Mouse (Mus musculus) monocyte, adult 5-6 weeks (primary cell): ENCODE results near the gene Slc13a4. TPM values are rescaled to one million over a fixed set of nuclear protein-coding genes. Genes with fewer than 3 reads are reported as not detected.

Experiments
- ATAC-seq: fragments of 153-309, 156-312 bp; replicated peaks from 2 replicates; pipeline ENCODE4 v1.8.0; 2017; ENCODE audit warnings: mild to moderate bottlenecking; ENCODE audit not compliant: low TSS enrichment, insufficient number of reproducible peaks, severe bottlenecking, poor library complexity, low FRiP score
- total RNA-seq: library from RNA; stranded (forward); fragments of 200-1000, 200-491, 200-594 nt; gene quantifications from 3 replicates; pipeline ENCODE4 v1.2.3, GENCODE M21; 2017

The Slc13a4 gene
- total RNA-seq = not detected in 3 replicates

GRCm38 (mm10) chr6:35308037-35308436 is at the start of gene Slc13a4:
Gene Slc13a4, minus strand, starts transcription at chr6:35308131.
- ATAC-seq = no peak

GRCm38 (mm10) chr6:35355320-35355719 is 47.4 kb upstream of the Slc13a4 start:
- ATAC-seq = no peak

- no peak for ATAC-seq
Observed at GRCm38 (mm10) chr6:35354622-35354998, 46.7 kb upstream of the Slc13a4 start.

GRCm38 (mm10) chr6:35353846-35354621 is 46.1 kb upstream of the Slc13a4 start:
- ATAC-seq = no peak

GRCm38 (mm10) chr6:35353416-35353815 is 45.5 kb upstream of the Slc13a4 start:
- ATAC-seq = no peak

- ATAC-seq = no peak
Observed at GRCm38 (mm10) chr6:35352867-35353266, 44.9 kb upstream of the Slc13a4 start.

- ATAC-seq = no peak
Observed at GRCm38 (mm10) chr6:35351826-35352225, 43.9 kb upstream of the Slc13a4 start.

- ATAC-seq = no peak
Observed at GRCm38 (mm10) chr6:35349784-35350183, 41.9 kb upstream of the Slc13a4 start.

- no peak for ATAC-seq
Observed at GRCm38 (mm10) chr6:35338640-35339039, 30.7 kb upstream of the Slc13a4 start.

- ATAC-seq = no peak
Observed at GRCm38 (mm10) chr6:35337836-35338235, 29.9 kb upstream of the Slc13a4 start.

- no peak for ATAC-seq
Observed at GRCm38 (mm10) chr6:35335452-35335851, 27.5 kb upstream of the Slc13a4 start.

GRCm38 (mm10) chr6:35334278-35334677 is 26.3 kb upstream of the Slc13a4 start:
- ATAC-seq = no peak

- no peak for ATAC-seq
Observed at GRCm38 (mm10) chr6:35333632-35334031, 25.7 kb upstream of the Slc13a4 start.

- no peak for ATAC-seq
Observed at GRCm38 (mm10) chr6:35330834-35331233, 22.9 kb upstream of the Slc13a4 start.

GRCm38 (mm10) chr6:35329956-35330355 is 22.0 kb upstream of the Slc13a4 start:
- no peak for ATAC-seq

GRCm38 (mm10) chr6:35326111-35326515 is 18.2 kb upstream of the Slc13a4 start, which contains the start of gene Fam180a:
Gene Fam180a, minus strand, starts transcription at chr6:35326141.
- no peak for ATAC-seq

- ATAC-seq = no peak
Observed at GRCm38 (mm10) chr6:35324306-35324705, 16.4 kb upstream of the Slc13a4 start.

- ATAC-seq = no peak
Observed at GRCm38 (mm10) chr6:35323046-35323445, 15.1 kb upstream of the Slc13a4 start.

GRCm38 (mm10) chr6:35321105-35321504 is 13.2 kb upstream of the Slc13a4 start:
- no peak for ATAC-seq

- ATAC-seq = no peak
Observed at GRCm38 (mm10) chr6:35319850-35320249, 11.9 kb upstream of the Slc13a4 start.

GRCm38 (mm10) chr6:35313520-35313919 is 5.6 kb upstream of the Slc13a4 start:
- no peak for ATAC-seq
